Mouse (Mus musculus): ENCODE measurements at regions not wholly inside any gene's neighbourhood (a gene's known extent, or its start where the extent isn't known, plus 50 kb on each side); places are given as distances from the start of the nearest gene placed in this dataset.

GRCm38 (mm10) chr8:12223376-12223775 is 55.2 kb upstream of the A230072I06Rik start:
- DNase-seq (ENCODE audit: low spot score), result no peak
